Mouse (Mus musculus) limb, embryonic 14.5 days (tissue): ENCODE results near the gene Tfpi2. TPM values are rescaled to one million over a fixed set of nuclear protein-coding genes. Genes with fewer than 3 reads are reported as not detected.
A peak's percentile ranks its signal among the peaks of the same experiment; 100 is the strongest.

Source experiments
- ATAC-seq: fragments of 200-750 bp; cut with Nextera tagmentation; 2 replicates; pipeline ENCODE4 v1.8.0; 2017; ENCODE audit warnings: low read depth, moderate number of reproducible peaks, moderate TSS enrichment; ENCODE audit not compliant: low FRiP score
- DNase-seq: peaks from one replicate; pipeline ENCODE4 v3.0.0-alpha.2; 2015; ENCODE audit warnings: low spot score
- H3K27ac ChIP-seq: fragments of 300-500 bp; sonication (generic); replicated peaks from 2 replicates; pipeline ENCODE4 v1.5.1; 2014; ENCODE audit warnings: low read depth, mild to moderate bottlenecking, low read length, moderate library complexity, mixed read lengths
- H3K27me3 ChIP-seq: fragments of 300-500 bp; sonication (generic); 2 replicates; pipeline ENCODE4 v1.6.1; 2014; ENCODE audit warnings: low read length, mixed read lengths; ENCODE audit not compliant: control insufficient read depth, insufficient read depth
- H3K36me3 ChIP-seq: fragments of 300-500 bp; sonication (generic); 2 replicates; pipeline ENCODE4 v1.6.1; 2014; ENCODE audit warnings: mild to moderate bottlenecking, low read length, moderate library complexity, mixed read lengths; ENCODE audit not compliant: control insufficient read depth, insufficient read depth
- H3K4me1 ChIP-seq: fragments of 300-500 bp; sonication (generic); 2 replicates; pipeline ENCODE4 v1.6.1; 2014; ENCODE audit warnings: antibody characterized with exemption, low read length, mixed read lengths; ENCODE audit not compliant: control insufficient read depth, insufficient read depth
- H3K4me2 ChIP-seq: fragments of 300-500 bp; sonication (generic); replicated peaks from 2 replicates; pipeline ENCODE4 v1.6.1; 2014; ENCODE audit warnings: low read depth, mild to moderate bottlenecking, low read length, moderate library complexity; ENCODE audit not compliant: severe bottlenecking
- H3K4me3 ChIP-seq: fragments of 300-500 bp; sonication (generic); replicated peaks from 2 replicates; pipeline ENCODE4 v1.5.1; 2014; ENCODE audit warnings: low read length
- H3K9ac ChIP-seq: fragments of 300-500 bp; sonication (generic); 2 replicates; pipeline ENCODE4 v1.6.1; 2014; ENCODE audit warnings: mild to moderate bottlenecking, low read depth, low read length, moderate library complexity; ENCODE audit not compliant: severe bottlenecking
- H3K9me3 ChIP-seq: fragments of 300-500 bp; sonication (generic); 2 replicates; pipeline ENCODE4 v1.6.1; 2016; ENCODE audit warnings: low read length; ENCODE audit not compliant: control insufficient read depth
- POLR2A ChIP-seq: fragments of 200-500 bp; IDR thresholded peaks from 2 replicates; pipeline ENCODE4 v1.8.0; 2012; ENCODE audit warnings: inconsistent platforms, mild to moderate bottlenecking, moderate library complexity, borderline replicate concordance; ENCODE audit not compliant: insufficient read depth, insufficient read length; ENCODE audit errors: extremely low read depth
- WGBS: fragments of 180-500 bp; shearing (Covaris S2); extraction: QIAGEN DNeasy Blood & Tissue Kit; methylation state at CpG from one replicate; pipeline ENCODE4 v1.1.7; 2014; 5-methylcytosine and 5-hydroxymethylcytosine counted together
- polyA plus RNA-seq, 2 experiments: library from polyadenylated mRNA; depleted of rRNA in 1 of 2; stranded (reverse) in 1 of 2; unstranded in 1 of 2; fragments of >200 nt; fragmentation: Nextera tagmentation in 1 of 2; extraction: Ambion mirVana in 1 of 2; gene quantifications; 2 replicates each; pipeline versions ENCODE4 v1.2.1 to v1.2.3; 2012 to 2014

Gene Tfpi2
- polyA plus RNA-seq, 2 experiments: 1.9 to 2.3 TPM

GRCm38 (mm10) chr6:4008501-4009040, 19.9 kb upstream of the Tfpi2 start:
- Histone ChIP-seq H3K27ac (no peak overlapping the region), H3K4me1 (peaks cover 4% of the 10 kb centered on the region; the same call in 1 of the 2 replicates), H3K4me3 (no peak overlapping the region), H3K36me3 (no peaks in the 10 kb centered on the region), H3K9me3 (no peaks in the 10 kb centered on the region), H3K4me2 (no peak overlapping the region), H3K27me3 (no peaks in the 10 kb centered on the region), H3K9ac (no peak overlapping the region)
- 50% methylated on average over 2 of the region's 2 CpGs for WGBS
- TF ChIP-seq POLR2A: no peak
- no peak for ATAC-seq
- DNase-seq: no peak

- ATAC-seq (no peak), DNase-seq (no peak)
- Histone ChIP-seq H3K9me3 (no peaks in the 10 kb centered on the region), H3K27ac (no peak overlapping the region), H3K4me1 (peaks cover 8% of the 10 kb centered on the region), H3K4me2 (peak overlapping the region; percentile 75; the same call in 1 of the 2 replicates), H3K27me3 (no peaks in the 10 kb centered on the region), H3K4me3 (peak overlapping the region; percentile 47), H3K36me3 (no peaks in the 10 kb centered on the region), H3K9ac (peak overlapping the region; percentile 77; the same call in 1 of the 2 replicates)
- no peak for TF ChIP-seq POLR2A
- WGBS: 74% methylated on average over 2 of the region's 2 CpGs
Observed at GRCm38 (mm10) chr6:4004808-4005207, 16.1 kb upstream of the Tfpi2 start.

- ATAC-seq (peak; percentile 77), DNase-seq (peak; percentile 46)
- peak within 1 kb of the TSS; percentile 77 for H3K9ac ChIP-seq
- TF ChIP-seq POLR2A: 0 out of 2 replicates have a peak, but pooled peaks have one; percentile 51
- no peaks in the 10 kb centered on the region for H3K27me3 ChIP-seq
- peak within 1 kb of the TSS; percentile 47 for H3K4me3 ChIP-seq
- WGBS: 4% methylated on average over 19 of the region's 19 CpGs
- no peaks in the 10 kb centered on the region for H3K9me3 ChIP-seq
- peaks cover 8% of the 10 kb centered on the region for H3K4me1 ChIP-seq
- peak within 1 kb of the TSS; percentile 69 for H3K27ac ChIP-seq
- peak within 1 kb of the TSS; percentile 75 for H3K4me2 ChIP-seq
- H3K36me3 ChIP-seq: no peaks in the 10 kb centered on the region
Observed at GRCm38 (mm10) chr6:4003890-4004306, 15.2 kb upstream of the Tfpi2 start, which contains the start of gene Gng11. Gng11 (plus strand) TSS chr6:4003904.

DNA sequence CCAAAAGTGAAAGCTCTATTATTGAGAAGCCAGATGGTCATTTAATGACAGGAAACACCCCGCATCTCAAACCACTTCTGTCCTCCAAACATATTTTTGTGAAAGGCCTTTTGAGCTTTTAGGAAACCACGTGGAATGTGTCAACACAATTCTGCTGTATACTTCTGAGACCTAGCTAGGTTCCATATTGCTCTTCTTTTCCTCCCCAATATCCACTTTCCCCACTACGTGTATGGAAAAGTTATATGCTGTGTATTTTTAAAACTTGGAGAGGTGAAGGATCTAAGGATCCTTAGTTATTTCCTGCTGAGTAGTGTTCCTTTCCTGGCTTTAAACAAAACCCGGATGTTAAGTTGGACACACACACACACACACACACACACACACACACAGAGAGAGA, 14.7 kb upstream of the Tfpi2 start:
- peak overlapping the region; percentile 77; the same call in 1 of the 2 replicates for H3K9ac ChIP-seq
- ATAC-seq (0 out of 2 replicates have a peak, but pooled peaks have one; percentile 18), DNase-seq (no peak)
- TF ChIP-seq POLR2A: no peak
- H3K27ac ChIP-seq: no peak overlapping the region
- H3K27me3 ChIP-seq: no peaks in the 10 kb centered on the region
- H3K4me2 ChIP-seq: peak overlapping the region; percentile 75
- H3K4me1 ChIP-seq: peaks cover 8% of the 10 kb centered on the region
- no peaks in the 10 kb centered on the region for H3K9me3 ChIP-seq
- WGBS: 32% methylated on average over 4 of the region's 4 CpGs
- H3K4me3 ChIP-seq: peak overlapping the region; percentile 47
- no peaks in the 10 kb centered on the region for H3K36me3 ChIP-seq

DNA sequence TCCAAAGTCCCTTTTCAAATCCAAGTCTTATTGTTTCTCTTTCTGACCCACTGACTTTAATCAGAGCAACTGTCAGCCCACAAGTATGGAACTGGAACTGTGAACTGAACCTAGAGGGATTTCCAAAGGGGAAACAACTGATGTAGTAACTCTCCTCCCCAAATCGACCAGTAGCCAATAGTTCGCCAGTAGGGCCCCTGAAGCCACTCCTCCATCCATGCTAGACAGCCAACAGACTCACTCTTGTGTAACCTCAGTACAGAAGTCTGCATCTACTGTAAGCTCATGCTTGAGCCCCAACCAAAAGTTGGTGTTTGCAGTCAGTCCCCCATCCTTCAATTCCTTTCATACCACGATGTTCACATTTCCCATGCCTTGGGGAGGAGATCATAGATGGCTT, 12.0 kb upstream of the Tfpi2 start:
- no peak for DNase-seq
- Histone ChIP-seq H3K9ac (no peak overlapping the region), H3K27me3 (no peaks in the 10 kb centered on the region), H3K4me3 (no peak overlapping the region), H3K4me1 (peaks cover 8% of the 10 kb centered on the region), H3K4me2 (no peak overlapping the region), H3K36me3 (no peaks in the 10 kb centered on the region), H3K9me3 (no peaks in the 10 kb centered on the region), H3K27ac (no peak overlapping the region)
- no peak for TF ChIP-seq POLR2A
- WGBS: 78% methylated on average over 3 of the region's 3 CpGs
- no peak for ATAC-seq
